8 mouse cellular contexts compared by ENCODE assay signal in genomic region chr5:24587200-24587577, GRCm38 (mm10). TPM values are rescaled to one million over a fixed set of nuclear protein-coding genes. Genes with fewer than 3 reads are reported as not detected.
DNase-seq lines count a peak whose midpoint lies in the region; ATAC-seq and TF ChIP-seq lines count a peak whose summit lies in the region.

No protein-coding gene starts in this region.

- H3K27ac ChIP-seq in kidney, embryonic 14.5 days (ENCODE audit: low read depth, low read length) = no peak overlapping the region; the same call in 1 of the 2 replicates
- H3K27ac ChIP-seq in embryonic facial prominence, embryonic 12.5 days = peak overlapping the region; percentile 60; the same call in 1 of the 2 replicates
- H3K27ac ChIP-seq in intestine, embryonic 14.5 days (ENCODE audit: low read depth) = no peak overlapping the region; the same call in 1 of the 2 replicates

- H3K4me1 ChIP-seq in kidney, embryonic 14.5 days (ENCODE audit: control insufficient read depth, insufficient read depth, low read length) = peaks cover 25% of the 10 kb centered on the region
- H3K4me1 ChIP-seq in E14TG2a.4 (replicated peaks; ENCODE audit: low read depth, low read length) = peaks cover 57% of the 10 kb centered on the region
- peaks cover 15% of the 10 kb centered on the region for H3K4me1 ChIP-seq in embryonic facial prominence, embryonic 12.5 days
- H3K4me1 ChIP-seq in intestine, embryonic 14.5 days (replicated peaks; ENCODE audit: control insufficient read depth, insufficient read depth, low read length) = peaks cover 13% of the 10 kb centered on the region

- peaks cover 32% of the 10 kb centered on the region; the same call in 1 of the 2 replicates for H3K36me3 ChIP-seq in kidney, embryonic 14.5 days (ENCODE audit: control insufficient read depth, insufficient read depth, low read length)
- H3K36me3 ChIP-seq in E14TG2a.4 (ENCODE audit: insufficient read depth, low read length) (peaks cover 25% of the 10 kb centered on the region), myocyte (ENCODE audit: control insufficient read depth, insufficient read depth) (no peaks in the 10 kb centered on the region)
- peaks cover 33% of the 10 kb centered on the region for H3K36me3 ChIP-seq in embryonic facial prominence, embryonic 12.5 days
- H3K36me3 ChIP-seq in intestine, embryonic 14.5 days (ENCODE audit: control insufficient read depth, insufficient read depth, low read length) = peaks cover 18% of the 10 kb centered on the region

- no peaks in the 10 kb centered on the region for H3K9me3 ChIP-seq in kidney, embryonic 14.5 days (ENCODE audit: control insufficient read depth, low read length)
- H3K9me3 ChIP-seq in E14TG2a.4 (ENCODE audit: low read length) = no peaks in the 10 kb centered on the region
- no peaks in the 10 kb centered on the region for H3K9me3 ChIP-seq in embryonic facial prominence, embryonic 12.5 days
- no peaks in the 10 kb centered on the region for H3K9me3 ChIP-seq in intestine, embryonic 14.5 days (ENCODE audit: control insufficient read depth, low read length)

- peak overlapping the region; percentile 29 for H3ac ChIP-seq in myocyte (ENCODE audit: control insufficient read depth, insufficient read length)

- 28% methylated on average over 4 of the region's 4 CpGs for WGBS in kidney, embryonic 14.5 days
- WGBS in embryonic facial prominence, embryonic 12.5 days = 30% methylated on average over 4 of the region's 4 CpGs
- WGBS in intestine, embryonic 14.5 days = 23% methylated on average over 4 of the region's 4 CpGs

- H3K79me2 ChIP-seq in myocyte (ENCODE audit: control insufficient read depth, insufficient read depth) = peaks cover 21% of the 10 kb centered on the region

- DNase-seq in kidney, postnatal 10 days = no peak
- no peak for DNase-seq in intestine, embryonic 14.5 days (ENCODE audit: low spot score)
- DNase-seq in yolk sac, embryonic 10.5 days (ENCODE audit: low spot score) = no peak
- DNase-seq in gastrocnemius, adult 18-20 months (ENCODE audit: low spot score) = no peak

- peak overlapping the region; percentile 73 for H3K9ac ChIP-seq in kidney, embryonic 14.5 days (ENCODE audit: low read depth, low read length)
- H3K9ac ChIP-seq in embryonic facial prominence, embryonic 12.5 days = peak overlapping the region; percentile 82
- H3K9ac ChIP-seq in intestine, embryonic 14.5 days (ENCODE audit: low read length) = peak overlapping the region; percentile 61

- no peak for ATAC-seq in kidney, embryonic 14.5 days (ENCODE audit: low FRiP score, low TSS enrichment)
- no peak for ATAC-seq in embryonic facial prominence, embryonic 12.5 days (ENCODE audit: insufficient number of reproducible peaks, insufficient read depth, low FRiP score, low TSS enrichment)
- no peak for ATAC-seq in intestine, embryonic 14.5 days (replicated peaks; ENCODE audit: low FRiP score, low TSS enrichment, low read depth)

- TF ChIP-seq CTCF in E14TG2a.4 (conservative IDR thresholded peaks at IDR 0.05; ENCODE audit: low read length) = no peak

- H3K4me2 ChIP-seq in kidney, embryonic 14.5 days (replicated peaks; ENCODE audit: low read depth, low read length) = peak overlapping the region; percentile 75
- peak overlapping the region; percentile 80 for H3K4me2 ChIP-seq in embryonic facial prominence, embryonic 12.5 days (replicated peaks)
- H3K4me2 ChIP-seq in intestine, embryonic 14.5 days (ENCODE audit: low read length) = peak overlapping the region; percentile 94
- peak overlapping the region; percentile 91 for H3K4me2 ChIP-seq in myocyte (ENCODE audit: low read depth)

- TF ChIP-seq POLR2A in myocyte (IDR thresholded peaks at IDR 0.05; ENCODE audit: insufficient read length, low read depth) = no peak

- peak overlapping the region; percentile 64 for H3K4me3 ChIP-seq in kidney, embryonic 14.5 days (ENCODE audit: low read length)
- peak overlapping the region; percentile 91 for H3K4me3 ChIP-seq in E14TG2a.4 (replicated peaks; ENCODE audit: low read length)
- H3K4me3 ChIP-seq in embryonic facial prominence, embryonic 12.5 days = peak overlapping the region; percentile 93
- peak overlapping the region; percentile 81 for H3K4me3 ChIP-seq in intestine, embryonic 14.5 days (ENCODE audit: low read depth, low read length)
- peak overlapping the region; percentile 81 for H3K4me3 ChIP-seq in myocyte

- H3K27me3 ChIP-seq in kidney, embryonic 14.5 days (ENCODE audit: control insufficient read depth, insufficient read depth, low read length) = no peaks in the 10 kb centered on the region
- H3K27me3 ChIP-seq in E14TG2a.4 (ENCODE audit: insufficient read depth, low read length) (peaks cover 14% of the 10 kb centered on the region), myocyte (ENCODE audit: control insufficient read depth, insufficient read depth, insufficient read length) (no peaks in the 10 kb centered on the region)
- H3K27me3 ChIP-seq in embryonic facial prominence, embryonic 12.5 days = 0 out of 2 replicates have a peak, but pooled peaks cover 7% of the 10 kb centered on the region
- no peaks in the 10 kb centered on the region for H3K27me3 ChIP-seq in intestine, embryonic 14.5 days (replicated peaks; ENCODE audit: control insufficient read depth, insufficient read depth, low read length)

TF ChIP-seq in myocyte, 11 proteins besides CTCF, POLR2A, EP300 and RAD21:
- TF ChIP-seq CEBPB (IDR thresholded peaks at IDR 0.05; ENCODE audit: insufficient read depth, poor library complexity, severe bottlenecking) = no peak
- TF ChIP-seq MYOD1 (IDR thresholded peaks at IDR 0.05; ENCODE audit: control insufficient read depth in 1 of 3, insufficient read length in 2 of 3, low read depth in 2 of 3) = peak in 1 of 3 experiments; percentile 54

RNA-seq across cellular contexts. Expression of gene Chpf2, which starts 0.6 kb away (rescaled TPM):
- 8.3 and 11.0 TPM in 2 replicates for polyA plus RNA-seq in kidney, embryonic 14.5 days (2014; fragmentation: Nextera tagmentation; extraction: Ambion mirVana)
- 23.0 and 24.4 TPM in 2 replicates for polyA plus RNA-seq in embryonic facial prominence, embryonic 12.5 days (2016; fragmentation: Nextera tagmentation; extraction: Ambion mirVana)
- 8.6 and 10.6 TPM in 2 replicates for polyA plus RNA-seq in intestine, embryonic 14.5 days (2014; fragmentation: Nextera tagmentation; extraction: Ambion mirVana)
- polyA plus RNA-seq in myocyte (2012; fragmentation: generic; extraction: Trizol) = 39.5 TPM
- 10 to 100 TPM in 1 of 2 experiments, 1 to 10 TPM in 1; 8.9 to 10.3 TPM for total RNA-seq in gastrocnemius, adult 18-20 months (2021)

RNA-seq across cellular contexts. Expression of gene Abcf2, which starts 9.9 kb away (rescaled TPM):
- 102 and 121 TPM in 2 replicates for polyA plus RNA-seq in kidney, embryonic 14.5 days (2014; fragmentation: Nextera tagmentation; extraction: Ambion mirVana)
- 126 and 128 TPM in 2 replicates for polyA plus RNA-seq in embryonic facial prominence, embryonic 12.5 days (2016; fragmentation: Nextera tagmentation; extraction: Ambion mirVana)
- 97.6 and 98.4 TPM in 2 replicates for polyA plus RNA-seq in intestine, embryonic 14.5 days (2014; fragmentation: Nextera tagmentation; extraction: Ambion mirVana)
- polyA plus RNA-seq in myocyte (2012; fragmentation: generic; extraction: Trizol) = 137 TPM
- 100 to 1,000 TPM; 108 to 112 TPM for total RNA-seq in gastrocnemius, adult 18-20 months (2021)

RNA-seq across cellular contexts. Expression of gene 4931409K22Rik, which starts 30.6 kb away (rescaled TPM):
- 0.26 and 0.34 TPM in 2 replicates for polyA plus RNA-seq in kidney, embryonic 14.5 days (2014; fragmentation: Nextera tagmentation; extraction: Ambion mirVana)
- polyA plus RNA-seq in embryonic facial prominence, embryonic 12.5 days (2016; fragmentation: Nextera tagmentation; extraction: Ambion mirVana) = 0.10 TPM in 1 of 2 replicates, not detected in the other
- 0.15 TPM in 1 of 2 replicates, not detected in the other for polyA plus RNA-seq in intestine, embryonic 14.5 days (2014; fragmentation: Nextera tagmentation; extraction: Ambion mirVana)
- polyA plus RNA-seq in myocyte (2012; fragmentation: generic; extraction: Trizol) = not detected
- not detected for total RNA-seq in gastrocnemius, adult 18-20 months (2021)

RNA-seq across cellular contexts. Expression of gene Smarcd3, which starts 37.0 kb away (rescaled TPM):
- 40.4 and 41.1 TPM in 2 replicates for polyA plus RNA-seq in kidney, embryonic 14.5 days (2014; fragmentation: Nextera tagmentation; extraction: Ambion mirVana)
- polyA plus RNA-seq in embryonic facial prominence, embryonic 12.5 days (2016; fragmentation: Nextera tagmentation; extraction: Ambion mirVana) = 73.5 and 74.7 TPM in 2 replicates
- polyA plus RNA-seq in intestine, embryonic 14.5 days (2014; fragmentation: Nextera tagmentation; extraction: Ambion mirVana) = 26.2 and 27.5 TPM in 2 replicates
- polyA plus RNA-seq in myocyte (2012; fragmentation: generic; extraction: Trizol) = 128 TPM
- total RNA-seq in gastrocnemius, adult 18-20 months (2021) = 100 to 1,000 TPM; 199 to 207 TPM

RNA-seq across cellular contexts. Expression of gene Asb10, which starts 46.4 kb away (rescaled TPM):
- 0.54 and 0.91 TPM in 2 replicates for polyA plus RNA-seq in kidney, embryonic 14.5 days (2014; fragmentation: Nextera tagmentation; extraction: Ambion mirVana)
- 0.33 and 1.1 TPM in 2 replicates for polyA plus RNA-seq in embryonic facial prominence, embryonic 12.5 days (2016; fragmentation: Nextera tagmentation; extraction: Ambion mirVana)
- polyA plus RNA-seq in intestine, embryonic 14.5 days (2014; fragmentation: Nextera tagmentation; extraction: Ambion mirVana) = 0.28 and 0.32 TPM in 2 replicates
- 0.77 TPM for polyA plus RNA-seq in myocyte (2012; fragmentation: generic; extraction: Trizol)
- 100 to 1,000 TPM; 101 to 107 TPM for total RNA-seq in gastrocnemius, adult 18-20 months (2021)
